Mouse (Mus musculus) thymus, postnatal 10 days (tissue): Measurements from ENCODE around the gene Fam53b.
"Not testable (repeated sequence)": the region's sequence is repeated elsewhere in the genome, so short reads cannot be mapped to it uniquely, and the experiment has no call there.

Source experiments
- DNase-seq, 2 experiments: peaks; one replicate each; pipeline ENCODE4 v3.0.0; 2021; ENCODE audit warnings: low spot score in 2 of 2

Gene Fam53b

GRCm38 (mm10) chr7:132681831-132682230 lies 131.9 kb downstream of the Fam53b start:
- DNase-seq = no peak

- no peak for DNase-seq
Observed at GRCm38 (mm10) chr7:132681296-132681695, 132.4 kb downstream of the Fam53b start.

GRCm38 (mm10) chr7:132679549-132679948 lies 134.1 kb downstream of the Fam53b start:
- DNase-seq = no peak

- no peak for DNase-seq
Observed at GRCm38 (mm10) chr7:132679117-132679516, 134.6 kb downstream of the Fam53b start.

GRCm38 (mm10) chr7:132675922-132676321 lies 137.8 kb downstream of the Fam53b start:
- no peak for DNase-seq

GRCm38 (mm10) chr7:132673931-132674755 lies 139.5 kb downstream of the Fam53b start:
- DNase-seq = no peak

GRCm38 (mm10) chr7:132672481-132672959 lies 141.2 kb downstream of the Fam53b start:
- no peak for DNase-seq

GRCm38 (mm10) chr7:132670863-132671165 lies 142.9 kb downstream of the Fam53b start:
- no peak for DNase-seq

GRCm38 (mm10) chr7:132669999-132670862 lies 143.5 kb downstream of the Fam53b start:
- DNase-seq = no peak

GRCm38 (mm10) chr7:132668604-132669003 lies 145.1 kb downstream of the Fam53b start:
- no peak for DNase-seq

- no peak for DNase-seq
Observed at GRCm38 (mm10) chr7:132666516-132666915, 147.2 kb downstream of the Fam53b start.

- no peak for DNase-seq
Observed at GRCm38 (mm10) chr7:132665664-132666382, 147.9 kb downstream of the Fam53b start.

- no peak for DNase-seq
Observed at GRCm38 (mm10) chr7:132664815-132665214, 148.9 kb downstream of the Fam53b start.

- DNase-seq = not testable (repeated sequence)
Observed at GRCm38 (mm10) chr7:132662831-132663230, 150.9 kb downstream of the Fam53b start.
